Mouse (Mus musculus) ES-Bruce4 (cell line): ENCODE measurements around the gene Serinc3. TPM values are rescaled to one million over a fixed set of nuclear protein-coding genes. Genes with fewer than 3 reads are reported as not detected.

Source experiments
- H3K27ac ChIP-seq: 2 replicates; pipeline ENCODE4 v1.5.1; 2012; ENCODE audit warnings: low read length, inconsistent platforms; ENCODE audit not compliant: insufficient read depth
- H3K27me3 ChIP-seq: 2 replicates; pipeline ENCODE4 v1.6.1; 2012; ENCODE audit warnings: mild to moderate bottlenecking, low read length, inconsistent platforms; ENCODE audit not compliant: control insufficient read depth, poor library complexity, insufficient read depth, severe bottlenecking
- H3K36me3 ChIP-seq: 2 replicates; pipeline ENCODE4 v1.6.1; 2012; ENCODE audit warnings: inconsistent platforms, mild to moderate bottlenecking, low read length, moderate library complexity; ENCODE audit not compliant: control insufficient read depth, poor library complexity, insufficient read depth, severe bottlenecking
- H3K4me1 ChIP-seq: one replicate; pipeline ENCODE4 v1.8.1; 2011; ENCODE audit warnings: low read length; ENCODE audit not compliant: control insufficient read depth, insufficient read depth
- H3K4me3 ChIP-seq: 2 replicates; pipeline ENCODE4 v1.5.1; 2011; ENCODE audit warnings: low read depth, mild to moderate bottlenecking, low read length
- H3K9ac ChIP-seq: 2 replicates; pipeline ENCODE4 v1.6.1; 2012; ENCODE audit warnings: low read depth, mild to moderate bottlenecking, inconsistent platforms; ENCODE audit not compliant: poor library complexity, severe bottlenecking
- H3K9me3 ChIP-seq: replicated peaks from 2 replicates; pipeline ENCODE4 v1.6.1; 2012; ENCODE audit warnings: mild to moderate bottlenecking, low read length, inconsistent platforms; ENCODE audit not compliant: control insufficient read depth, poor library complexity, insufficient read depth, severe bottlenecking
- CTCF ChIP-seq: IDR thresholded peaks from one replicate; pipeline ENCODE4 v1.8.1; 2011; ENCODE audit warnings: low read depth, low read length
- EP300 ChIP-seq: IDR thresholded peaks from 2 replicates; pipeline ENCODE4 v1.6.1; 2011; ENCODE audit warnings: low read depth, low read length; ENCODE audit not compliant: insufficient read depth
- POLR2A ChIP-seq: IDR thresholded peaks from one replicate; pipeline ENCODE4 v1.8.1; 2011; ENCODE audit warnings: low read length; ENCODE audit not compliant: insufficient read depth
- polyA plus RNA-seq: library from polyadenylated mRNA; stranded (reverse); fragments of >200 nt; gene quantifications from 2 replicates; pipeline ENCODE4 v1.2.4, GENCODE M21; 2011; ENCODE audit warnings: low read depth; ENCODE audit not compliant: missing spikeins, insufficient read depth, insufficient read length

Gene Serinc3
- polyA plus RNA-seq, 1 experiment: 146 TPM

- H3K27ac ChIP-seq: no peak overlapping the region
- H3K9me3 ChIP-seq: no peaks in the 10 kb centered on the region
- no peaks in the 10 kb centered on the region for H3K36me3 ChIP-seq
- no peak overlapping the region for H3K4me3 ChIP-seq
- no peak overlapping the region for H3K9ac ChIP-seq
- no peaks in the 10 kb centered on the region for H3K27me3 ChIP-seq
- TF ChIP-seq CTCF (no peak), EP300 (no peak), POLR2A (no peak)
- peaks cover 1% of the 10 kb centered on the region for H3K4me1 ChIP-seq
Measured at GRCm38 (mm10) chr2:163596057-163596872, 48.7 kb downstream of the Serinc3 start.

- Histone ChIP-seq H3K9ac (no peak overlapping the region), H3K27me3 (no peaks in the 10 kb centered on the region), H3K9me3 (no peaks in the 10 kb centered on the region), H3K27ac (no peak overlapping the region), H3K4me1 (peaks cover 1% of the 10 kb centered on the region), H3K4me3 (no peak overlapping the region), H3K36me3 (no peaks in the 10 kb centered on the region)
- no peak for TF ChIP-seq POLR2A
- TF ChIP-seq CTCF: no peak
- TF ChIP-seq EP300: no peak
Measured at GRCm38 (mm10) chr2:163595119-163595518, 49.8 kb downstream of the Serinc3 start.

GRCm38 (mm10) chr2:163593636-163594282 lies 51.2 kb downstream of the Serinc3 start:
- no peaks in the 10 kb centered on the region for H3K27me3 ChIP-seq
- no peaks in the 10 kb centered on the region for H3K9me3 ChIP-seq
- H3K9ac ChIP-seq: no peak overlapping the region

GRCm38 (mm10) chr2:163592084-163592483 lies 52.8 kb downstream of the Serinc3 start:
- Histone ChIP-seq H3K27ac (no peak overlapping the region), H3K27me3 (no peaks in the 10 kb centered on the region), H3K36me3 (no peaks in the 10 kb centered on the region), H3K9ac (no peak overlapping the region), H3K9me3 (no peaks in the 10 kb centered on the region), H3K4me1 (peaks cover 1% of the 10 kb centered on the region), H3K4me3 (no peak overlapping the region)
- TF ChIP-seq CTCF (peak; percentile 3), EP300 (no peak)

More at GRCm38 (mm10) chr2:163593636-163594282, 51.2 kb downstream of the Serinc3 start:
- no peak overlapping the region for H3K4me3 ChIP-seq
- no peak overlapping the region for H3K27ac ChIP-seq
- H3K4me1 ChIP-seq: peaks cover 1% of the 10 kb centered on the region
- no peaks in the 10 kb centered on the region for H3K36me3 ChIP-seq
- TF ChIP-seq CTCF (no peak), EP300 (no peak), POLR2A (no peak)

- Histone ChIP-seq H3K27ac (no peak overlapping the region), H3K4me3 (no peak overlapping the region), H3K27me3 (no peaks in the 10 kb centered on the region), H3K36me3 (no peaks in the 10 kb centered on the region), H3K4me1 (peaks cover 1% of the 10 kb centered on the region), H3K9ac (no peak overlapping the region), H3K9me3 (no peaks in the 10 kb centered on the region)
- TF ChIP-seq CTCF: no peak
- TF ChIP-seq EP300: no peak
- TF ChIP-seq POLR2A: no peak
Measured at GRCm38 (mm10) chr2:163590996-163591395, 53.9 kb downstream of the Serinc3 start.

- no peak overlapping the region for H3K27ac ChIP-seq
- H3K4me3 ChIP-seq: no peak overlapping the region
- peaks cover 1% of the 10 kb centered on the region for H3K4me1 ChIP-seq
- no peaks in the 10 kb centered on the region for H3K36me3 ChIP-seq
- TF ChIP-seq CTCF (no peak), EP300 (no peak), POLR2A (no peak)
- H3K27me3 ChIP-seq: no peaks in the 10 kb centered on the region
- no peak overlapping the region for H3K9ac ChIP-seq
- no peaks in the 10 kb centered on the region for H3K9me3 ChIP-seq
Measured at GRCm38 (mm10) chr2:163590211-163590610, 54.7 kb downstream of the Serinc3 start.
